Mouse (Mus musculus): ENCODE data around the gene Gm11127.

DNA sequence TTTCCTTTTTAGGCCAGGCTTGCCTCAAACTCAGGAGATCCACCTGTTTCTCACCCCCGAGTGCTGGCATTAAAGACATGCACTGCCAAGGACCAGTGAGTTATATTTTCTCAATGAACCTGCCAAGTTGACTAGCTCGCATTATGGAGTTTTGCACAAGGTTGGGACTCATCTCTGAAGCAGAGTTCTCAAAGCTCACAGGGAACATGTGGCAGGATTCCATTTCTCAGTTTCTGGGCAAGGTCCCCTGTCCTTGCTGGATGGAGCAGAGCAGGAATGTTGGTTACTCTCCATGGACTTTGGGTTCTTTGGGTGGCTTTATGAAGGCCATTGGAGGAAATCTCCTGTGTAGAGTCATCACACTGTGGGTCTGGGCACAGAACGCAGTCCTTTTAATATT lies 14.9 kb downstream of the Gm11127 start:
- TF ChIP-seq CTCF (IDR thresholded peaks at IDR 0.05; ENCODE audit: low read depth, low read length): no peak
- TF ChIP-seq POLR2A (IDR thresholded peaks at IDR 0.05; ENCODE audit: insufficient read depth, low read length): no peak
